Mouse (Mus musculus) forebrain, embryonic 11.5 days (tissue): ENCODE results near the gene Olfr1123. TPM values are rescaled to one million over a fixed set of nuclear protein-coding genes. Genes with fewer than 3 reads are reported as not detected.
"Not testable (repeated sequence)": the region's sequence is repeated elsewhere in the genome, so short reads cannot be mapped to it uniquely, and the experiment has no call there.

Source experiments
- ATAC-seq: fragments of 200-750 bp; cut with Nextera tagmentation; replicated peaks from 2 replicates; pipeline ENCODE4 v1.8.0; 2017; ENCODE audit warnings: moderate TSS enrichment; ENCODE audit not compliant: low FRiP score
- DNase-seq: peaks from one replicate; pipeline ENCODE4 v3.0.0-alpha.2; 2017; ENCODE audit warnings: low spot score
- H3K27ac ChIP-seq: fragments of 300-500 bp; sonication (generic); 2 replicates; pipeline ENCODE4 v1.5.1; 2014; ENCODE audit warnings: low read depth, low read length
- H3K27me3 ChIP-seq: fragments of 300-500 bp; sonication (generic); 2 replicates; pipeline ENCODE4 v1.6.1; 2014; ENCODE audit warnings: mild to moderate bottlenecking, low read length, mixed read lengths; ENCODE audit not compliant: control insufficient read depth, insufficient read depth
- H3K36me3 ChIP-seq: fragments of 300-500 bp; sonication (generic); 2 replicates; pipeline ENCODE4 v1.6.1; 2014; ENCODE audit warnings: mild to moderate bottlenecking, low read length, moderate library complexity, mixed read lengths; ENCODE audit not compliant: control insufficient read depth, insufficient read depth
- H3K4me1 ChIP-seq: fragments of 300-500 bp; sonication (generic); replicated peaks from 2 replicates; pipeline ENCODE4 v1.6.1; 2014; ENCODE audit warnings: low read length, mixed read lengths; ENCODE audit not compliant: control insufficient read depth, insufficient read depth
- H3K4me2 ChIP-seq: fragments of 300-500 bp; sonication (generic); 2 replicates; pipeline ENCODE4 v1.6.1; 2014; ENCODE audit warnings: low read depth, mild to moderate bottlenecking, low read length, moderate library complexity, mixed read lengths; ENCODE audit not compliant: severe bottlenecking
- H3K4me3 ChIP-seq: fragments of 300-500 bp; sonication (generic); 2 replicates; pipeline ENCODE4 v1.5.1; 2014; ENCODE audit warnings: low read depth, low read length
- H3K9ac ChIP-seq: fragments of 300-500 bp; sonication (generic); 2 replicates; pipeline ENCODE4 v1.6.1; 2014; ENCODE audit warnings: low read length
- H3K9me3 ChIP-seq: fragments of 300-500 bp; sonication (generic); 2 replicates; pipeline ENCODE4 v1.6.1; 2016; ENCODE audit warnings: low read length, mixed read lengths; ENCODE audit not compliant: control insufficient read depth
- WGBS: fragments of 180-500 bp; shearing (Covaris S2); extraction: QIAGEN DNeasy Blood & Tissue Kit; methylation state at CpG from one replicate; pipeline ENCODE4 v1.1.7; 2014; 5-methylcytosine and 5-hydroxymethylcytosine counted together
- polyA plus RNA-seq: library from polyadenylated mRNA; unstranded; fragments of >200 nt; fragmentation: Nextera tagmentation; extraction: Ambion mirVana; gene quantifications from 2 replicates; pipeline ENCODE4 v1.2.1, GENCODE M21; 2014

Gene Olfr1123
- polyA plus RNA-seq = not detected in 2 replicates

DNA sequence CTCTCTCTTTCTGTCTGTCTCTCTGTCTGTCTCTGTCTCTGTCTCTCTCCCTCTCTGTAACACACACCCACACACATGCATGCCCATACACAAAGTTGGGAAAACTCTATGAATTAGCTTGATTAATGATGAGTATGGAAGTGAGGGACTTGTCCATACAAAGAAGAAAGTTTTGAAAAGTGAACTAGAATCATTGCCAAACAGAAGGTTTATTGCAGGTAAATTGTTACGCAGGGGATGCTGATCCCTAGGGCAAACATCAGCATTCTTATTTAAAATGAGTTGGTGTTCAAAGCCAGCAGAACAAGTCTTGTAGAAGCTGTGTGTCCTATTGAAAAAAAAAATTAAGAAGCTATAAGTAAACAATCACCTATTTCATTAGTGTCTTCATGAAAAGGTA lies at the start of gene Olfr1123:
Olfr1123 (plus strand) TSS at position 301 of the 400 bp plus-strand sequence.
- WGBS = 86% methylated on average over 1 of the region's 1 CpGs

DNA sequence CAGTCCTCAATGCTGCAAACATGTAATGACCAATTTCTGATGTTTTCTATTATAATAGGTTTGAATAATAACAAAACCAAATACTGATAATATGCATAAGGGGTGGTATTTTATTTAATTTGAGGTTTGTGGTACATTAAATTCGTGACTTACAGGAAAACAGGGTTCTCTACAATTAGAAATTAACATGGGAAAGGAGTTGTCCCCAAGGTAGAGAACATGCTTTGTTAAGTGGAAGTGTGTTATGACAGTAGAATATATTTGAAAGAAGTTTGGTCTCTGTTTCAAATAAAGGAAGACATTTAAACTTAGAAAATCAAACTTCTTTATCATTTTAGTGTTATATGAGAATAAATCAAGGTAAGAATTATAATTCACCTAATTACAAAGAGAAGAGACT lies 46.8 kb upstream of the Olfr1123 start, which contains the start of gene Olfr1121:
Olfr1121 (plus strand) TSS at position 301 of the 400 bp plus-strand sequence.
- Histone ChIP-seq H3K36me3 (no peaks in the 10 kb centered on the region), H3K9ac (no peak within 1 kb of the TSS), H3K27ac (no peak within 1 kb of the TSS), H3K27me3 (no peaks in the 10 kb centered on the region), H3K4me3 (no peak within 1 kb of the TSS), H3K4me2 (no peak within 1 kb of the TSS), H3K9me3 (no peaks in the 10 kb centered on the region), H3K4me1 (no peaks in the 10 kb centered on the region)
- ATAC-seq = no peak
- WGBS = 47% methylated on average over 1 of the region's 1 CpGs
- no peak for DNase-seq

More for the DNA sequence above, at the start of gene Olfr1123:
- H3K9me3 ChIP-seq = no peaks in the 10 kb centered on the region
- no peak within 1 kb of the TSS for H3K4me3 ChIP-seq
- ATAC-seq = no peak
- H3K4me1 ChIP-seq = no peaks in the 10 kb centered on the region
- DNase-seq = no peak
- no peaks in the 10 kb centered on the region for H3K36me3 ChIP-seq
- no peak within 1 kb of the TSS for H3K4me2 ChIP-seq
- H3K9ac ChIP-seq = no peak within 1 kb of the TSS
- no peaks in the 10 kb centered on the region for H3K27me3 ChIP-seq
- H3K27ac ChIP-seq = no peak within 1 kb of the TSS

DNA sequence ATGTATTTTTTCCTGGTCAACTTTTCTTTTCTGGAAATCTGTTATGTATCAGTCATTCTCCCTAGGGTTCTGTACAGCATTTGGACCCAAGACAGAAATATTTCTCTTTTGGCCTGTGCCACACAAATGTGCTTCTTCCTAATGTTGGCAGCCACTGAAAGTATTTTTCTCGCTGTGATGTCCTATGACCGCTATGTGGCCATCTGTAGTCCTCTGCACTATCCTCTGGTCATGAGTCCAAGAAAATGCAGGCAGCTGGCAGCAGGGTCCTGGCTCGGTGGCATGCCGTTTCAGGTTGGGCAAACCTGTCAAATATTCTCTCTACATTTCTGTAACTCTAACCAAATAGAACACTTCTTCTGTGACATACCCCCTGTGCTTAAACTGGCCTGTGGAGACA lies 44.7 kb upstream of the Olfr1123 start:
- DNase-seq (no peak), ATAC-seq (no peak)
- Histone ChIP-seq H3K36me3 (no peaks in the 10 kb centered on the region), H3K27ac (no peak overlapping the region), H3K9ac (no peak overlapping the region), H3K4me1 (no peaks in the 10 kb centered on the region), H3K4me2 (no peak overlapping the region), H3K27me3 (no peaks in the 10 kb centered on the region), H3K9me3 (no peaks in the 10 kb centered on the region), H3K4me3 (no peak overlapping the region)
- WGBS = 85% methylated on average over 4 of the region's 4 CpGs

DNA sequence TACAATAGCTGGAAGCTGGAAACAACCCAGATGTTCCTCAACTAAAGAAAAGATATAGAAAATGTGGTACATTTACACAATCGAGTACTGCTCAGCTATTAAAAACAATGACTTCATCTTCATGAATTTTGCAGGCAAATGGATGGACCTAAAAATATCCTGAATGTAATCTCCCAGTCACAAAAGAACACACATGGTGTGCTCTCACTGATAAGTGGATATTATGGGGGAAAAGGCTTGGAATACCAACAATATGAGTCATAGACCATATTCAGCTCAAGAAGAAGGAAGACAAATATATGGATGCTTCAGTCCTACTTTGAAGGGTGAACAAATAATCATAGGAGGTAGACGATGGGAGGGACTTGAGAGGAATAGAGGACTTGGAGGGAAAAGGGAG lies 32.5 kb upstream of the Olfr1123 start:
- WGBS = 85% methylated on average over 2 of the region's 2 CpGs
- Histone ChIP-seq H3K4me2 (no peak overlapping the region), H3K36me3 (no peaks in the 10 kb centered on the region), H3K27me3 (no peaks in the 10 kb centered on the region), H3K9me3 (no peaks in the 10 kb centered on the region), H3K4me3 (no peak overlapping the region), H3K27ac (no peak overlapping the region), H3K4me1 (no peaks in the 10 kb centered on the region), H3K9ac (no peak overlapping the region)
- ATAC-seq (no peak), DNase-seq (no peak)

DNA sequence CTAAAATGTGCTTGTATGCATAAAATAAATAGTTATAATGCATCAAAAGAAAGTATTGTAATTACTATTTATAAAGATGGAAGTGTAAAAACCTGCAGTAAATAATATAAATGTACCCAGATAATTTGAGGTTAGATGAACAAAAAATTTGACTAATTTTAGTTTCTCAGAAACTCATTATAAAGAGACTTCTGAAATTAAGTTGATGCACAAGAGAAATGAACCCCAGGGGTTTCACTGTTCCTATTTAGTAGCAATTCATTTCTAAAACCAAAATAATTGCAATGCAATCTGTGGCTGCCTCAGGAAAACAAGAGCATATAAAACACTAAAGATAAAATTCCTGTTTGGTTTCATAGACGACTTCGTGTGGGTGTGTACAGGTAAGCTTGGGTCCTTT lies 30.9 kb upstream of the Olfr1123 start, which contains the start of gene Olfr1122:
Olfr1122 (plus strand) TSS at position 301 of the 400 bp plus-strand sequence.
- ATAC-seq (no peak), DNase-seq (no peak)
- Histone ChIP-seq H3K27ac (no peak within 1 kb of the TSS), H3K9me3 (no peaks in the 10 kb centered on the region), H3K4me1 (no peaks in the 10 kb centered on the region), H3K36me3 (no peaks in the 10 kb centered on the region), H3K27me3 (no peaks in the 10 kb centered on the region), H3K4me2 (no peak within 1 kb of the TSS), H3K9ac (no peak within 1 kb of the TSS), H3K4me3 (no peak within 1 kb of the TSS)
- 86% methylated on average over 2 of the region's 2 CpGs for WGBS

DNA sequence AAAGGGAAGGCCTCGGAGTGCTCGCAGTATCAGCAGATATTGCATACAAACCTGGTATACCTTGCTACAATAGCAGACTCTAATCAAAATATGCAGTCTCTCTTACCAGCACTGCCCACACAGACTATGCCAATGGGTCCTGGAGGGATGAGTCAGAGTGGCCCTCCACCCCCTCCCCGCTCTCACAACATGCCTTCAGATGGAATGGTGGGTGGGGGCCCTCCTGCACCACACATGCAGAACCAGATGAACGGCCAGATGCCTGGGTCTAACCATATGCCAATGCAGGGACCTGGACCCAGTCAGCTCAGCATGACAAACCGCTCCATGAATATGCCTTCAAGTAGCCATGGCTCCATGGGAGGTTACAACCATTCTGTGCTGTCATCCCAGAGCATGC lies 22.8 kb upstream of the Olfr1123 start:
- H3K36me3 ChIP-seq, H3K4me1 ChIP-seq, H3K27me3 ChIP-seq, H3K4me2 ChIP-seq, H3K9ac ChIP-seq, H3K9me3 ChIP-seq, H3K27ac ChIP-seq, H3K4me3 ChIP-seq, DNase-seq: not testable (repeated sequence)
- 0 out of 2 replicates have a peak, but pooled peaks have one; percentile 36 for ATAC-seq
- 84% methylated on average over 4 of the region's 5 CpGs for WGBS

DNA sequence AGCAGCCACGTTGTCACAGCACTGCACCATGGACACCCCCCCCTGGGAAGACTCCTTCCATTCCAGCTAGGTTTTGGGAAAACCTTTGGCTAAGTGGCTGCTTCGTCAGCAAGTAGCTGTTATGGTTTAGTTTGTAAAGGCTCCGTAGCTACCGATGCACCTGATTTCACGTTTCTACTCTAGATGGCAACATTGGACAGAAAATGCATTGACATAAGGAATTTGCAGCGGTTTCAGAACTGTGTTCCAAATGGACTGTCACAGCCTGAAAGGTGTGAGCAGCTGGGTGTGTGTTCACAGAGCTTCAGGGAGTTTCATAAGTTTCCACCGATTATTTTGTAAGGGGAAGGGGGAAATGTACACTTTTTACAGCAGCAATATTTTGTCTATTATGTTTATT lies 21.7 kb upstream of the Olfr1123 start:
- H3K36me3 ChIP-seq, H3K27ac ChIP-seq, H3K9ac ChIP-seq, DNase-seq, H3K4me3 ChIP-seq, H3K27me3 ChIP-seq, H3K9me3 ChIP-seq, H3K4me1 ChIP-seq, ATAC-seq, H3K4me2 ChIP-seq: not testable (repeated sequence)
- WGBS = 86% methylated on average over 7 of the region's 7 CpGs

DNA sequence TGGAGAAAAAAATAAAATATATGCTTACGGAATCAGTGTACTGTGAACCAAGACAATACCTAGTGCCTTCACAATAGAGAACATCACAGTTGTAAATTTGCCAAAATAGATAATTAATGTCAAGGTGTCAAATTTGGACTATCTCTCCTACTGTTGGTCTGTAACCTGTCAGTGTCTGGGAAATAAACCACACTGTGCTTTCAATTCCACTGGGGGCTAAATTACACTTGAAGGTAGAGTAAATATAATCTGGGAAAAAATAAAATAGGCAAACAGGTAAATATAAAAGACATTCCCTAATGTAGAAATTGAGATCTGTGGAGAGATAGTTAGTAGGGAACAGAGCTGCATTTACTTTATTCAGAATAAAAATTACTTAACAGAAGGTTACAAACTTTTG lies 13.5 kb downstream of the Olfr1123 start, which contains the start of gene Olfr1124:
Olfr1124 (plus strand) TSS at position 301 of the 400 bp plus-strand sequence.
- Histone ChIP-seq H3K27me3 (no peaks in the 10 kb centered on the region), H3K4me3 (no peak within 1 kb of the TSS), H3K9ac (no peak within 1 kb of the TSS), H3K36me3 (no peaks in the 10 kb centered on the region), H3K27ac (no peak within 1 kb of the TSS), H3K4me2 (no peak within 1 kb of the TSS), H3K9me3 (no peaks in the 10 kb centered on the region), H3K4me1 (no peaks in the 10 kb centered on the region)
- no peak for ATAC-seq
- 82% methylated on average over 1 of the region's 1 CpGs for WGBS
- no peak for DNase-seq

DNA sequence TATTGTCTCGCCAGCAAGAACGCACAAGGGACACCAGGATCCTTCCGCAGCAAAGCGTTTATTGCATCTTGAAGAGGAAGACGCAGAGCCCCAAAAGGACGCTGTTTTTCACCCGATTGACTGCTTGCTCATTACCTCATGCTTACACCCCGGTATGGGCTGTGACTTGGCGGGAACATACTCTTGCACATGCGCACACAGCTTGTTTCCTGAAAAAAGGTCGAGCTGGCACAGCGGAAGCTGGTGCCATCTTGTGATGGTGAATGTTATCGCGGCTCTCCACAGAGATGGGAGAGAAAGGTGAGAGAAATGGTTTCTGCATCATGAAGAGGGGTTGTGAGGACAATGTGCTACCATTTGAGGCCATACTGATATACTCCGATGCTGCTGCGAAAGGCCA lies 21.3 kb downstream of the Olfr1123 start:
- H3K9me3 ChIP-seq = no peaks in the 10 kb centered on the region
- H3K4me3 ChIP-seq = no peak overlapping the region
- H3K27me3 ChIP-seq = no peaks in the 10 kb centered on the region
- H3K4me1 ChIP-seq = no peaks in the 10 kb centered on the region
- no peak overlapping the region for H3K27ac ChIP-seq
- WGBS = 94% methylated on average over 16 of the region's 16 CpGs
- H3K4me2 ChIP-seq = no peak overlapping the region
- no peak overlapping the region for H3K9ac ChIP-seq
- no peak for DNase-seq
- H3K36me3 ChIP-seq = no peaks in the 10 kb centered on the region
- no peak for ATAC-seq
